Mouse (Mus musculus): ENCODE measurements around the gene Rps6ka5. TPM values are rescaled to one million over a fixed set of nuclear protein-coding genes. Genes with fewer than 3 reads are reported as not detected.
A peak's percentile ranks its signal among the peaks of the same experiment; 100 is the strongest.

The Rps6ka5 gene
- total and polyA plus RNA-seq, 2 experiments = 0.29 to 2.0 TPM

- TF ChIP-seq CTCF (IDR thresholded peaks at IDR 0.05; ENCODE audit: low read depth, low read length) (no peak), POLR2A (IDR thresholded peaks at IDR 0.05; ENCODE audit: extremely low read depth, insufficient read depth, low read length) (no peak)
- WGBS = 59% methylated on average over 9 of the region's 9 CpGs
- Histone ChIP-seq H3K36me3 (ENCODE audit: control insufficient read depth, insufficient read depth, low read length) (no peaks in the 10 kb centered on the region), H3K4me1 (ENCODE audit: control insufficient read depth, insufficient read depth, low read length) (no peaks in the 10 kb centered on the region), H3K27me3 (ENCODE audit: control insufficient read depth, insufficient read depth, low read length) (no peaks in the 10 kb centered on the region), H3K79me2 (ENCODE audit: control insufficient read depth, insufficient read depth, low read length) (no peaks in the 10 kb centered on the region), H3K9ac (ENCODE audit: low read depth, low read length) (no peak overlapping the region), H3K27ac (replicated peaks; ENCODE audit: insufficient read depth, low read depth, low read length) (no peak overlapping the region), H3K4me3 (ENCODE audit: insufficient read depth, low read depth, low read length) (no peak overlapping the region)
- no peak for DNase-seq (ENCODE audit: extremely low read depth, low read depth, low spot score)
Measured at GRCm38 (mm10) chr12:100539158-100539714, 187.5 kb downstream of the Rps6ka5 start.

- Histone ChIP-seq H3K4me1 (ENCODE audit: control insufficient read depth, insufficient read depth, low read length) (no peaks in the 10 kb centered on the region), H3K27me3 (ENCODE audit: control insufficient read depth, insufficient read depth, low read length) (no peaks in the 10 kb centered on the region), H3K4me3 (ENCODE audit: insufficient read depth, low read depth, low read length) (no peak overlapping the region), H3K27ac (replicated peaks; ENCODE audit: insufficient read depth, low read depth, low read length) (no peak overlapping the region), H3K36me3 (ENCODE audit: control insufficient read depth, insufficient read depth, low read length) (no peaks in the 10 kb centered on the region), H3K9ac (ENCODE audit: low read depth, low read length) (no peak overlapping the region), H3K79me2 (ENCODE audit: control insufficient read depth, insufficient read depth, low read length) (no peaks in the 10 kb centered on the region)
- no peak for DNase-seq (ENCODE audit: extremely low read depth, low read depth, low spot score)
- 57% methylated on average over 7 of the region's 7 CpGs for WGBS
- no peak for TF ChIP-seq CTCF (IDR thresholded peaks at IDR 0.05; ENCODE audit: low read depth, low read length)
- TF ChIP-seq POLR2A (IDR thresholded peaks at IDR 0.05; ENCODE audit: extremely low read depth, insufficient read depth, low read length) = no peak
Measured at GRCm38 (mm10) chr12:100538445-100539157, 188.2 kb downstream of the Rps6ka5 start.

- H3K9ac ChIP-seq (ENCODE audit: low read depth, low read length) = no peak overlapping the region
- no peaks in the 10 kb centered on the region for H3K4me1 ChIP-seq (ENCODE audit: control insufficient read depth, insufficient read depth, low read length)
- WGBS = 86% methylated on average over 11 of the region's 11 CpGs
- DNase-seq (ENCODE audit: extremely low read depth, low read depth, low spot score) = no peak
- H3K27ac ChIP-seq (replicated peaks; ENCODE audit: insufficient read depth, low read depth, low read length) = no peak overlapping the region
- H3K36me3 ChIP-seq (ENCODE audit: control insufficient read depth, insufficient read depth, low read length) = no peaks in the 10 kb centered on the region
- TF ChIP-seq POLR2A (IDR thresholded peaks at IDR 0.05; ENCODE audit: extremely low read depth, insufficient read depth, low read length) = no peak
- TF ChIP-seq CTCF (IDR thresholded peaks at IDR 0.05; ENCODE audit: low read depth, low read length) = no peak
- H3K27me3 ChIP-seq (ENCODE audit: control insufficient read depth, insufficient read depth, low read length) = no peaks in the 10 kb centered on the region
- no peaks in the 10 kb centered on the region for H3K79me2 ChIP-seq (ENCODE audit: control insufficient read depth, insufficient read depth, low read length)
- H3K4me3 ChIP-seq (ENCODE audit: insufficient read depth, low read depth, low read length) = no peak overlapping the region
Measured at GRCm38 (mm10) chr12:100537091-100537490, 189.7 kb downstream of the Rps6ka5 start.

- Histone ChIP-seq H3K27ac (replicated peaks; ENCODE audit: insufficient read depth, low read depth, low read length) (no peak overlapping the region), H3K9ac (ENCODE audit: low read depth, low read length) (no peak overlapping the region), H3K4me3 (ENCODE audit: insufficient read depth, low read depth, low read length) (no peak overlapping the region), H3K4me1 (ENCODE audit: control insufficient read depth, insufficient read depth, low read length) (peaks cover under 1% of the 10 kb centered on the region; the same call in 1 of the 2 replicates), H3K79me2 (ENCODE audit: control insufficient read depth, insufficient read depth, low read length) (no peaks in the 10 kb centered on the region), H3K36me3 (ENCODE audit: control insufficient read depth, insufficient read depth, low read length) (no peaks in the 10 kb centered on the region), H3K27me3 (ENCODE audit: control insufficient read depth, insufficient read depth, low read length) (no peaks in the 10 kb centered on the region)
- TF ChIP-seq CTCF (IDR thresholded peaks at IDR 0.05; ENCODE audit: low read depth, low read length) (no peak), POLR2A (IDR thresholded peaks at IDR 0.05; ENCODE audit: extremely low read depth, insufficient read depth, low read length) (no peak)
- DNase-seq (ENCODE audit: extremely low read depth, low read depth, low spot score) = no peak
- 93% methylated on average over 12 of the region's 12 CpGs for WGBS
Measured at GRCm38 (mm10) chr12:100535028-100535427, 191.8 kb downstream of the Rps6ka5 start.

GRCm38 (mm10) chr12:100534028-100534427 is 192.8 kb downstream of the Rps6ka5 start:
- H3K79me2 ChIP-seq (ENCODE audit: control insufficient read depth, insufficient read depth, low read length) = no peaks in the 10 kb centered on the region
- no peaks in the 10 kb centered on the region for H3K36me3 ChIP-seq (ENCODE audit: control insufficient read depth, insufficient read depth, low read length)
- peak overlapping the region; percentile 77 for H3K27ac ChIP-seq (replicated peaks; ENCODE audit: insufficient read depth, low read depth, low read length)
- DNase-seq (ENCODE audit: extremely low read depth, low read depth, low spot score) = no peak
- WGBS = 73% methylated on average over 3 of the region's 3 CpGs
- no peak overlapping the region for H3K4me3 ChIP-seq (ENCODE audit: insufficient read depth, low read depth, low read length)
- no peaks in the 10 kb centered on the region for H3K27me3 ChIP-seq (ENCODE audit: control insufficient read depth, insufficient read depth, low read length)
- no peak for TF ChIP-seq CTCF (IDR thresholded peaks at IDR 0.05; ENCODE audit: low read depth, low read length)
- no peak for TF ChIP-seq POLR2A (IDR thresholded peaks at IDR 0.05; ENCODE audit: extremely low read depth, insufficient read depth, low read length)
- peaks cover 2% of the 10 kb centered on the region; the same call in 1 of the 2 replicates for H3K4me1 ChIP-seq (ENCODE audit: control insufficient read depth, insufficient read depth, low read length)
- no peak overlapping the region for H3K9ac ChIP-seq (ENCODE audit: low read depth, low read length)

- DNase-seq (ENCODE audit: extremely low read depth, low read depth, low spot score) = no peak
- WGBS = 90% methylated on average over 4 of the region's 4 CpGs
Measured at GRCm38 (mm10) chr12:100533209-100533608, 193.6 kb downstream of the Rps6ka5 start.

More at GRCm38 (mm10) chr12:100533209-100533608, 193.6 kb downstream of the Rps6ka5 start:
- Histone ChIP-seq H3K36me3 (ENCODE audit: control insufficient read depth, insufficient read depth, low read length) (no peaks in the 10 kb centered on the region), H3K4me1 (ENCODE audit: control insufficient read depth, insufficient read depth, low read length) (peaks cover 2% of the 10 kb centered on the region; the same call in 1 of the 2 replicates), H3K27me3 (ENCODE audit: control insufficient read depth, insufficient read depth, low read length) (no peaks in the 10 kb centered on the region), H3K4me3 (ENCODE audit: insufficient read depth, low read depth, low read length) (no peak overlapping the region), H3K79me2 (ENCODE audit: control insufficient read depth, insufficient read depth, low read length) (no peaks in the 10 kb centered on the region), H3K9ac (ENCODE audit: low read depth, low read length) (no peak overlapping the region), H3K27ac (replicated peaks; ENCODE audit: insufficient read depth, low read depth, low read length) (no peak overlapping the region)
- no peak for TF ChIP-seq CTCF (IDR thresholded peaks at IDR 0.05; ENCODE audit: low read depth, low read length)

All from liver, adult 2 months (tissue).